In the genomic region with DNA sequence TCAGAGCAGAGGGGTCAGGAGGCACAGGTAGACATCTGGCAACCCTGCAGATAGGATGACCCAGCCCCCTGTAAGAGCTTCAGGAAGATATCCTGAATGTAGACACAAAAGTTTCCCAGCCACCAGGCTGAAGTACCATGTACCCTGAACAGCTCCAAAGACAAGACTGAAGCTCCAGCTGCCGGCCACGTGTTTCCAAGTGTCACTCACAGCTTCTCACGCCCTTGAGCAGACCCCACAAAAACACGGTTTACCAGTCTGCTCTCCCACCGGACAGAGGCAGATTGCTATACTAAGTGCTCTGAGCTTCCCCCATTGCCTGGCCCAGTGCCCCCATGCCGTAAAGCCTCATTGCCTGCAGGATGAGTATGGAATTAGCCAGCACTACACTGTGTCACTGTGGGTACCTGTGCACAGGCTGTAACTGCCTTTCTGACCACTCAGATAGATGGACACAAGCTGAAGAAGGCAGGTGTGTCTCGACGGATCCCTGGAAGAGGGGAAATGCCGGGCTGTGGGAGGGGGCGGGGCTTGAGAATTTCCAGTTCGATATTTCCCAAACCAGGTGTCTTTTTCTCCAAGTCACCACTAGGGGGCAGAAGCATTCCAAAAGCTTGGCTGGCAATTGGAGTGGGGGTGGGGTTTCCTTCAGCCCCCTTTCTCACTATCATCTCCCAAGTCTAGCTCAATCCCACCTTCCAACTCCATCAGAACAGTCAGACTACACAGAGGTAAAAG, we compare ENCODE assay signal across 9 mouse cellular contexts. TPM values are rescaled to one million over a fixed set of nuclear protein-coding genes. Genes with fewer than 3 reads are reported as not detected.
DNase-seq lines count a peak whose midpoint lies in the region; ATAC-seq and TF ChIP-seq lines count a peak whose summit lies in the region.
"Had no signal": no experiment of that assay in that cellular context is flagged by ENCODE, and none has a peak within 500 bp of the region (broad histone marks: within the 10 kb centered on the region; RNA-seq: fewer than 3 reads in every experiment).

No protein-coding gene starts in this region.

- 22% methylated on average over 11 of the region's 11 CpGs for WGBS in hindbrain, embryonic 15.5 days
- WGBS in liver, postnatal 0 days (ENCODE audit: insufficient replicate concordance) = 30% methylated on average over 10 of the region's 11 CpGs
- 23% methylated on average over 11 of the region's 11 CpGs for WGBS in stomach, embryonic 15.5 days

- peak; percentile 5; the same call in 1 of the 2 replicates for ATAC-seq in hindbrain, embryonic 15.5 days (ENCODE audit: low FRiP score, low read depth)
- ATAC-seq in liver, postnatal 0 days = no peak
- ATAC-seq in stomach, embryonic 15.5 days (ENCODE audit: insufficient read depth, low FRiP score, low read depth) = no peak

- no peak overlapping the region for H3K4me3 ChIP-seq in cortical plate, adult 2 months (ENCODE audit: insufficient read depth, low read length)
- no peak overlapping the region for H3K4me3 ChIP-seq in hindbrain, embryonic 15.5 days
- H3K4me3 ChIP-seq in liver, postnatal 0 days (ENCODE audit: low read depth, low read length) = no peak overlapping the region
- H3K4me3 ChIP-seq in stomach, embryonic 15.5 days (replicated peaks) = no peak overlapping the region
- H3K4me3 ChIP-seq: neural tube, embryonic 12.5 days had no signal

- no peaks in the 10 kb centered on the region for H3K27me3 ChIP-seq in hindbrain, embryonic 15.5 days
- H3K27me3 ChIP-seq in liver, postnatal 0 days (ENCODE audit: insufficient read depth, low read length) = 0 out of 2 replicates have a peak, but pooled peaks cover 9% of the 10 kb centered on the region
- H3K27me3 ChIP-seq in stomach, embryonic 15.5 days (replicated peaks) = no peaks in the 10 kb centered on the region

- no peaks in the 10 kb centered on the region for H3K36me3 ChIP-seq in hindbrain, embryonic 15.5 days
- H3K36me3 ChIP-seq in liver, postnatal 0 days (replicated peaks; ENCODE audit: insufficient read depth, low read length) = no peaks in the 10 kb centered on the region
- no peaks in the 10 kb centered on the region for H3K36me3 ChIP-seq in stomach, embryonic 15.5 days
- H3K36me3 ChIP-seq: neural tube, embryonic 12.5 days had no signal

- no peak for TF ChIP-seq EP300 in liver, postnatal 0 days (IDR thresholded peaks at IDR 0.05; ENCODE audit: low read depth)

- H3K4me2 ChIP-seq in hindbrain, embryonic 15.5 days = 0 out of 2 replicates have a peak overlapping the region, but pooled peaks have one; percentile 20
- no peak overlapping the region for H3K4me2 ChIP-seq in liver, postnatal 0 days (ENCODE audit: low read depth, low read length)
- 0 out of 2 replicates have a peak overlapping the region, but pooled peaks have one; percentile 11 for H3K4me2 ChIP-seq in stomach, embryonic 15.5 days
- H3K4me2 ChIP-seq: neural tube, embryonic 12.5 days had no signal

- DNase-seq in layer of hippocampus, adult 11-12 months (ENCODE audit: low spot score) = peak; percentile 65
- DNase-seq in layer of hippocampus, adult 9-11 months = no peak
- DNase-seq in Muller cell, postnatal 12 days (ENCODE audit: inconsistent ontology term) = peak; percentile 37
- peak; percentile 64 for DNase-seq in liver, postnatal 0 days
- DNase-seq in spleen, postnatal 14 days (ENCODE audit: low spot score in 2 of 2) = no peak

- no peaks in the 10 kb centered on the region for H3K9me3 ChIP-seq in hindbrain, embryonic 15.5 days
- H3K9me3 ChIP-seq in liver, postnatal 0 days (ENCODE audit: low read length) = no peaks in the 10 kb centered on the region
- no peaks in the 10 kb centered on the region for H3K9me3 ChIP-seq in stomach, embryonic 15.5 days
- H3K9me3 ChIP-seq: neural tube, embryonic 12.5 days had no signal

- H3K4me1 ChIP-seq in cortical plate, adult 2 months (ENCODE audit: control insufficient read depth, insufficient read depth, low read length) = peaks cover 8% of the 10 kb centered on the region
- peaks cover 35% of the 10 kb centered on the region for H3K4me1 ChIP-seq in hindbrain, embryonic 15.5 days (replicated peaks)
- H3K4me1 ChIP-seq in liver, postnatal 0 days (ENCODE audit: insufficient read depth) = peaks cover 36% of the 10 kb centered on the region
- H3K4me1 ChIP-seq in stomach, embryonic 15.5 days = peaks cover 31% of the 10 kb centered on the region

- TF ChIP-seq POLR2A in cortical plate, adult 2 months (IDR thresholded peaks at IDR 0.05; ENCODE audit: extremely low read depth, insufficient read depth, low read length) = no peak

- H3K9ac ChIP-seq in hindbrain, embryonic 15.5 days = no peak overlapping the region
- no peak overlapping the region for H3K9ac ChIP-seq in liver, postnatal 0 days (replicated peaks)
- no peak overlapping the region for H3K9ac ChIP-seq in stomach, embryonic 15.5 days
- H3K9ac ChIP-seq: neural tube, embryonic 12.5 days had no signal

- peak; percentile 54 for TF ChIP-seq CTCF in cortical plate, adult 2 months (IDR thresholded peaks at IDR 0.05; ENCODE audit: extremely low read depth, insufficient read depth, low read length)
- peak; percentile 75 for TF ChIP-seq CTCF in liver, postnatal 0 days (IDR thresholded peaks at IDR 0.05; ENCODE audit: low read depth)

- H3K27ac ChIP-seq in cortical plate, adult 2 months (ENCODE audit: insufficient read depth, low read length) = no peak overlapping the region
- no peak overlapping the region for H3K27ac ChIP-seq in hindbrain, embryonic 15.5 days (replicated peaks)
- peak overlapping the region; percentile 12; the same call in 1 of the 2 replicates for H3K27ac ChIP-seq in liver, postnatal 0 days (ENCODE audit: low read depth)
- 0 out of 2 replicates have a peak overlapping the region, but pooled peaks have one; percentile 42 for H3K27ac ChIP-seq in stomach, embryonic 15.5 days
- H3K27ac ChIP-seq: neural tube, embryonic 12.5 days had no signal

RNA-seq across cellular contexts. Expression of a gene that starts 1.8 kb away (rescaled TPM):
- polyA plus RNA-seq in cortical plate, adult 2 months (2012; rRNA removed) = 3.5 and 4.2 TPM in 2 replicates
- 1.0 and 1.5 TPM in 2 replicates for polyA plus RNA-seq in hindbrain, embryonic 15.5 days (2015; fragmentation: Nextera tagmentation; extraction: Ambion mirVana)
- 0.36 and 0.52 TPM in 2 replicates for polyA plus RNA-seq in liver, postnatal 0 days (2015; fragmentation: Nextera tagmentation; extraction: Ambion mirVana)
- 1.4 and 1.5 TPM in 2 replicates for polyA plus RNA-seq in stomach, embryonic 15.5 days (2015; fragmentation: Nextera tagmentation; extraction: Ambion mirVana)

RNA-seq across cellular contexts. Expression of a gene that starts 8.3 kb away (rescaled TPM):
- polyA plus RNA-seq in cortical plate, adult 2 months (2012; rRNA removed) = not detected in 2 replicates
- not detected in 2 replicates for polyA plus RNA-seq in hindbrain, embryonic 15.5 days (2015; fragmentation: Nextera tagmentation; extraction: Ambion mirVana)
- polyA plus RNA-seq in liver, postnatal 0 days (2015; fragmentation: Nextera tagmentation; extraction: Ambion mirVana) = not detected in 2 replicates
- 28.1 and 31.4 TPM in 2 replicates for polyA plus RNA-seq in stomach, embryonic 15.5 days (2015; fragmentation: Nextera tagmentation; extraction: Ambion mirVana)
- polyA plus RNA-seq: neural tube, embryonic 12.5 days had no signal

RNA-seq across cellular contexts. Expression of a gene that starts 15.3 kb away (rescaled TPM):
- polyA plus RNA-seq in cortical plate, adult 2 months (2012; rRNA removed) = 128 and 137 TPM in 2 replicates
- 71.6 and 73.5 TPM in 2 replicates for polyA plus RNA-seq in hindbrain, embryonic 15.5 days (2015; fragmentation: Nextera tagmentation; extraction: Ambion mirVana)
- 0.06 and 0.14 TPM in 2 replicates for polyA plus RNA-seq in liver, postnatal 0 days (2015; fragmentation: Nextera tagmentation; extraction: Ambion mirVana)
- polyA plus RNA-seq in stomach, embryonic 15.5 days (2015; fragmentation: Nextera tagmentation; extraction: Ambion mirVana) = 2.8 and 3.3 TPM in 2 replicates

RNA-seq across cellular contexts. Expression of a gene that starts 18.7 kb away (rescaled TPM):
- 22.4 and 24.7 TPM in 2 replicates for polyA plus RNA-seq in cortical plate, adult 2 months (2012; rRNA removed)
- 18.9 and 20.6 TPM in 2 replicates for polyA plus RNA-seq in hindbrain, embryonic 15.5 days (2015; fragmentation: Nextera tagmentation; extraction: Ambion mirVana)
- 14.0 and 14.7 TPM in 2 replicates for polyA plus RNA-seq in liver, postnatal 0 days (2015; fragmentation: Nextera tagmentation; extraction: Ambion mirVana)
- 22.6 and 23.1 TPM in 2 replicates for polyA plus RNA-seq in stomach, embryonic 15.5 days (2015; fragmentation: Nextera tagmentation; extraction: Ambion mirVana)

RNA-seq across cellular contexts. Expression of a gene that starts 36.0 kb away (rescaled TPM):
- polyA plus RNA-seq in cortical plate, adult 2 months (2012; rRNA removed) = 2.9 and 3.0 TPM in 2 replicates
- 0.80 and 0.96 TPM in 2 replicates for polyA plus RNA-seq in hindbrain, embryonic 15.5 days (2015; fragmentation: Nextera tagmentation; extraction: Ambion mirVana)
- 1.7 and 1.9 TPM in 2 replicates for polyA plus RNA-seq in liver, postnatal 0 days (2015; fragmentation: Nextera tagmentation; extraction: Ambion mirVana)
- 1.5 and 1.8 TPM in 2 replicates for polyA plus RNA-seq in stomach, embryonic 15.5 days (2015; fragmentation: Nextera tagmentation; extraction: Ambion mirVana)

Comparison
In these comparisons a context has a peak if more than half of its experiments do, and no peak if none do; other contexts are left out.
1. DNase-seq: peak in layer of hippocampus, adult 11-12 months (single experiment), Muller cell, postnatal 12 days (single experiment) and liver, postnatal 0 days (single experiment); none in layer of hippocampus, adult 9-11 months (single experiment) and spleen, postnatal 14 days (0 of 2).
2. H3K27ac ChIP-seq: peak in liver, postnatal 0 days (single experiment) and stomach, embryonic 15.5 days (single experiment); none in cortical plate, adult 2 months (single experiment) and hindbrain, embryonic 15.5 days (single experiment).
3. RNA of a gene that starts 8.3 kb away (polyA plus RNA-seq): 28.1 to 31.4 TPM in stomach, embryonic 15.5 days; not detected in hindbrain, embryonic 15.5 days, not detected in cortical plate, adult 2 months and not detected in liver, postnatal 0 days; every median in the first group is over 10 times any median in the second.
4. RNA of a gene that starts 15.3 kb away (polyA plus RNA-seq): 128 to 137 TPM in cortical plate, adult 2 months and 71.6 to 73.5 TPM in hindbrain, embryonic 15.5 days; 2.8 to 3.3 TPM in stomach, embryonic 15.5 days and 0.06 to 0.14 TPM in liver, postnatal 0 days; every median in the first group is over 10 times any median in the second.